In genomic region chr6:119487619-119488018, GRCm38 (mm10) we compare ENCODE assay signal across 20 mouse cellular contexts. TPM values are rescaled to one million over a fixed set of nuclear protein-coding genes. Genes with fewer than 3 reads are reported as not detected.
DNase-seq lines count a peak whose midpoint lies in the region; ATAC-seq lines count a peak whose summit lies in the region.
"Had no signal": no experiment of that assay in that cellular context is flagged by ENCODE, and none has a peak within 500 bp of the region (broad histone marks: within the 10 kb centered on the region; RNA-seq: fewer than 3 reads in every experiment).

No protein-coding gene starts in this region.

- H3K4me3 ChIP-seq in brown adipose tissue, adult 24 weeks (ENCODE audit: insufficient read depth, low read depth, low read length): no peak overlapping the region
- H3K4me3 ChIP-seq: embryonic facial prominence, embryonic 12.5 days; forebrain, embryonic 15.5 days; heart, embryonic 15.5 days; hindbrain, embryonic 13.5 days had no signal

- peak overlapping the region; percentile 86 for H3K27ac ChIP-seq in brown adipose tissue, adult 24 weeks (replicated peaks; ENCODE audit: low read depth, low read length)
- H3K27ac ChIP-seq: embryonic facial prominence, embryonic 12.5 days; forebrain, embryonic 15.5 days; heart, embryonic 15.5 days; hindbrain, embryonic 13.5 days; hindbrain, postnatal 0 days had no signal

- DNase-seq in adrenal gland, postnatal 14 days: peak; percentile 49
- no peak for DNase-seq in adrenal gland, postnatal 25 days
- peak; percentile 83 for DNase-seq in adipocyte (ENCODE audit: low spot score)
- no peak for DNase-seq in heart, adult 9 months (ENCODE audit: low spot score in 2 of 2)
- no peak for DNase-seq in embryo, embryonic 10 days (ENCODE audit: low spot score)
- DNase-seq: cerebellum, adult 8-10 months; cerebellum, postnatal 14 days; gastrocnemius, postnatal 36 days; heart, adult 18-20 months; heart, postnatal 14 days had no signal

- H3K4me1 ChIP-seq in brown adipose tissue, adult 24 weeks (ENCODE audit: control insufficient read depth, insufficient read depth, insufficient read length, low read length): peaks cover 16% of the 10 kb centered on the region

- ATAC-seq in megakaryocyte progenitor cell, adult 5-6 weeks (replicated peaks; ENCODE audit: poor library complexity): peak; percentile 55
- ATAC-seq: forebrain, embryonic 15.5 days; hindbrain, postnatal 0 days; Patski had no signal

RNA-seq across cellular contexts. Expression of gene Fbxl14, which starts 8.2 kb away (rescaled TPM):
- 27.4 and 33.5 TPM in 2 replicates for total RNA-seq in adrenal gland, postnatal 14 days (2021)
- 39.5 and 40.8 TPM in 2 replicates for total RNA-seq in adrenal gland, postnatal 25 days (2021)
- polyA plus RNA-seq in brown adipose tissue, adult 24 weeks (2012; ENCODE audit: insufficient read depth, insufficient read length, missing spikeins): 12.4 and 12.7 TPM in 2 replicates
- total RNA-seq in megakaryocyte progenitor cell, adult 5-6 weeks (2015): 45.5 and 47.0 TPM in 2 replicates
- total RNA-seq in megakaryocyte progenitor cell, adult 5-6 weeks (2017): 43.8 and 47.6 TPM in 2 replicates

RNA-seq across cellular contexts. Expression of gene Wnt5b, which starts 56.5 kb away (rescaled TPM):
- 2.6 and 3.0 TPM in 2 replicates for total RNA-seq in adrenal gland, postnatal 14 days (2021)
- total RNA-seq in adrenal gland, postnatal 25 days (2021): 1.7 and 2.7 TPM in 2 replicates
- polyA plus RNA-seq in brown adipose tissue, adult 24 weeks (2012; ENCODE audit: insufficient read depth, insufficient read length, missing spikeins): not detected in 2 replicates
- 0.29 TPM in 1 of 2 replicates, not detected in the other for total RNA-seq in megakaryocyte progenitor cell, adult 5-6 weeks (2015)
- not detected in 2 replicates for total RNA-seq in megakaryocyte progenitor cell, adult 5-6 weeks (2017)
- total RNA-seq: common myeloid progenitor, adult 5-6 weeks; hematopoietic stem cell, adult 5-6 weeks had no signal

Comparison
In these comparisons a context has a peak if more than half of its experiments do, and no peak if none do; other contexts are left out.
1. DNase-seq: peak in adrenal gland, postnatal 14 days (single experiment) and adipocyte (single experiment); none in adrenal gland, postnatal 25 days (single experiment), heart, adult 9 months (0 of 2) and embryo, embryonic 10 days (single experiment).